Mouse (Mus musculus) c-Kit-positive CD71-positive TER-119-positive erythroid progenitor cells, embryonic 14.5 days (primary cell): Measurements from ENCODE around the gene Cpeb3.
A peak's percentile ranks its signal among the peaks of the same experiment; 100 is the strongest.
"Not testable (repeated sequence)": the region's sequence is repeated elsewhere in the genome, so short reads cannot be mapped to it uniquely, and the experiment has no call there.

Experiments
- DNase-seq: peaks from one replicate; pipeline ENCODE4 v3.0.0-alpha.2; 2013; ENCODE audit warnings: low spot score

Cpeb3 gene

DNA sequence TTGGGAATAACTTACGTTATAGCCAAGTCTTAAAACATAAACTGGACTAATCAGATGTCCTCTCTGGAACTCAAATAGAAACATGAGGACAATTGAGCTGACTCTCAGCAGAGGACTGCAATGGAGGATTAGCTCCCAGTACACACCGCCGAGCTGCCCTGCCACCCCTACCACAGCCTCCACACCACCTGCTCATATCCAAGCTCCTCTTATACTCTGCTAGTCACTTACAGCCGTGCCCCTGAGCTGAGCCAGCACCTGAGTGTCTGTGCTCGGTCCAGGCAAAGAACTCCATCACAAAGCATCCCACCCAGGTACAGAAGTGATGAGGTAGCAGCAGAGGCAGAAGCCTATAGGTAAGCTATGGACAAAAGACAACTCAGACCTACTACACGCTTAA is 129.2 kb downstream of the Cpeb3 start:
- no peak for DNase-seq

DNA sequence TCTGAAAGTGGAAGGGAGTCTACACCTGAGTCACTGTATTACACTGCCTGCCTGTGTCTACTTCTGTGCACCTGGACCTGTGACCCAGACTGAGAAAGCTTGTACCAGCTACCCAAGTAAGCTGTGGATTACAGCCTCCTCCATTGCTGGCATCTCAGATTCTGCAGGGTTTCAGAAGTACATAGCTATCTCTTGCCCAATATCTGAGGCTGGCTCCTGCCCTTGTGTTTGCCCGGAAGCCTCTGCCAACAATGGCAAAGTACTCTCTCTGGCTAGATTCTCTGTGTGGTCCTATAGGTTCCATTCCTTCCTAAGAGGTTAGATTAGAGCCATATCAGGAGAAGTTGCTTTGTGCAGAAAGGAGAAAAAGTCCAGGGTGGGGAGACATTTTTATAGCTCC is 129.8 kb downstream of the Cpeb3 start:
- no peak for DNase-seq

DNA sequence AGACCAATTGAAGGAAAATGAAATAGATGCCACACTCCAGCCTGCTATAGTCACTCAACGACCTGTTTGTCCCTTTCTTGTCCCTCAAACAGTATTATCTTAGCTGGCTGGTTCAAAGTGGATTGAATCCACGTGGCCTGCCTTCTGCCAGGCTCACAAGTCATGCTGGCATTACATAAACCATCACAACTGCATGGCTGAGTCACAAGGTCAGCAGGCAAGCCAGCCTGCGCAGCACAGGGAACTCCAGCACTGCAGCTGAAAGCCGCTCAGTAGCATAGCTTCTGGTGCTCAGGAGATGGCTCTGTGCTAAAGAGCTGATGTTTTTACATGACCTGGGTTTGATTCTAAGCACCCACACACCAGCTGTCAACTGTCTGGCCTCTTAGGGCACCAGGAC is 130.3 kb downstream of the Cpeb3 start:
- DNase-seq = no peak

DNA sequence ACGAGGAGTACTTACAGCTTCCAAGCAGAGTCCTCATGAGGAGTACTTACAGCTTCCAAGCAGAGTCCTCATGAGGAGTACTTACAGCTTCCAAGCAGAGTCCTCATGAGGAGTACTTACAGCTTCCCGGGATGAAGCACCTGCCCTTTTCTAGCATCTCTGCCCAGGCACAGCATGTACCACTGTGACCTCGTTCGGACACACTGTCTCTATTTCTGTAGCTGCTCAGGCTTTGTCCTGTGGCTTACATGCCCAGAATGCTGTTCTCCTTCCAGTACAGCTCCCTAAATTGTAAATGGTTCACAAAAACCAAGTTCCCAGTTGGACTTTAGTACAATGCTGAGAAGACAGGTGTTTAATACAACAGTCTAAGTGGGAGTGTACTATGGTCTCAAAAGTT is 131.1 kb downstream of the Cpeb3 start:
- not testable (repeated sequence) for DNase-seq

DNA sequence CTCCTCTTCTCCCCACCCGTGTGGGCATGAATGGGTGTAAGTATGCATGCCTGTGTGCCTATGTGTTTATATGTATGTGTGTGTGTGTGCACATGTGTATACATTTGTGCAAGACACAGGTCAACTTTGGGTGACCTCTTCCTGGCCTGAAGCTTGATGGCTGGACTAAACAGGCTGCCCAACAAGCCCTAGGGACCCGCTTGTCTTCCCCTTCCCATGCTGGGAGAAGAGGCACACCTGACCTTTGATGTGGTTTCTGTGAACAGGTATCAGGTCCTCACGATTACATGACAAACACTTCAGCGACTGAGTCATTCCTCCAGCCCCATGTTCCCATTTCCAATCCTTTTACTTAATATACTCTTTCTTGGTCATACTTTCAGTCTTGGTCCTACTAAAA is 131.8 kb downstream of the Cpeb3 start:
- no peak for DNase-seq

DNA sequence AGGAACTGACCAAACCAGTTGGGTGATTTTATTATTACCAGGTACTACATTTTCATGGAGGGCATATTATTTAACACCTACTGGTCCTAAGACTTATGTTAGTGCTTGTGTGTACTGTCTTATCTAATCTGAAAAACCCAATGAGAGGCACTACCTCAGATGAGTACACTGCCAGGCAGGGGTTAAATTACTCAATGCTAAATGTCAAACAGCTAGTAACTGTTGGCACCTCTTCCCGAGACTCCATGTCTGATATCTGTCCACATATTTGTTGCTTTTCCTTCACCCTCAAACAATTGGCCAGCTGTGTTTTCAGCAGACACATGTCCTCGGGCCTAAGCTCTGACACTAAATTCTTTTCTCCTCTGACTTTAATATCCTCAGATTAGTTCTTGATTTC is 132.3 kb downstream of the Cpeb3 start:
- DNase-seq = no peak

DNA sequence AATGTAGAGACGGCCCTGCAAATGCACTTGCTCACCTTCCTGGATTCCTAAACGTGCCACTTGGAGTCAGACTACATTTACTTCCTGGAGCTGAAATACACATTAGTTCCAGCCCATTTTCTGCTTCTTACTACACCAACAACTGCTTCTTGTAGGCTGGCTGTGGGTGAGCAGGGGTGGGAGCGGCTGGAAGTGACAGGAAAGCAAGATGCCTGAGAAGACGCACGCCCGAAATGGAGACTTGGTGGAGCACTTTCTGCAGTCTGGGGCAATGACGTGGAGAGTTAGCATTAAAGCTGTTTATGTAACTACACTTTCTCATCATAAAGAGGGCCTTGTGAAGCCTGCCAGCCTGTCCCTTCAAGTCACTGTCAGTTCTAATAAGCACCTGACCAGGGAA is 132.7 kb downstream of the Cpeb3 start:
- DNase-seq = no peak

DNA sequence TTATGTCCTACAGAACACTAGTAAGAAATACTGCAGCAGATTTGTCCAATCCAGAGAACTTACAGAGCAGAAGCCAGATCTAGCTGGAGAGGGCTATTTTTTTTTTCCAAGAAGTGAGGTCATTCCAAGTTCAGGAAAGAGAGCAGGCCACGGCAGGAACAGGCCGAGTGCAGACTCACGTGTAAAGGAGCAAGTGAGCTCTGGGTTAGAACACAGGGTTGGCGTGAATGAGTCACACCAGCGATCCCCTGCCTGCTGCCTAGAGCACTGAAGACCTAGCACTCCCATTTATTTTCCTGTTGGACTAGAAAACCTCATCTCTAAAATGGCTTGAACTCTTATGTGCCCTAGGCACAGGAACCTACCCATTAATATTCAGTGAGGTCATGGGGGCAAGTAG is 133.7 kb downstream of the Cpeb3 start:
- DNase-seq = no peak

DNA sequence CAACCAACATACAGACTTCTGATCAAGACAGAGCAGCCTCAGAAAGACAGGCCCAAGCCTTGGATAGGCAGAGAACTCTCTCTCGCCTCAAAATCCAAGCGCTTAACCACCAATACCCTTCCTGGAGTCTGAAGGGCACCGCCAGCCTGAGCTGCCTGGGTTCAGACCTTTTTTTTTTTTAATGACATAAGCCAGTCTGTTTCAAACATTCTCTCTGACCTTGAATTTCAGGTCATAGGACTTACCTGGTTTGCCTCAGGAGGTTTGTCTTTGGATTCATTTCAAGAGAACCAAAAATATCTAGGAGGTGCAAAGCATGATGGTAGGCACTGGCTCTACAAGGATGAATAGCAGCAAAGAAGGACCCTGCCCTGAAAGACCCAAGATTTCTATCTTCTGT is 134.1 kb downstream of the Cpeb3 start:
- DNase-seq = no peak

DNA sequence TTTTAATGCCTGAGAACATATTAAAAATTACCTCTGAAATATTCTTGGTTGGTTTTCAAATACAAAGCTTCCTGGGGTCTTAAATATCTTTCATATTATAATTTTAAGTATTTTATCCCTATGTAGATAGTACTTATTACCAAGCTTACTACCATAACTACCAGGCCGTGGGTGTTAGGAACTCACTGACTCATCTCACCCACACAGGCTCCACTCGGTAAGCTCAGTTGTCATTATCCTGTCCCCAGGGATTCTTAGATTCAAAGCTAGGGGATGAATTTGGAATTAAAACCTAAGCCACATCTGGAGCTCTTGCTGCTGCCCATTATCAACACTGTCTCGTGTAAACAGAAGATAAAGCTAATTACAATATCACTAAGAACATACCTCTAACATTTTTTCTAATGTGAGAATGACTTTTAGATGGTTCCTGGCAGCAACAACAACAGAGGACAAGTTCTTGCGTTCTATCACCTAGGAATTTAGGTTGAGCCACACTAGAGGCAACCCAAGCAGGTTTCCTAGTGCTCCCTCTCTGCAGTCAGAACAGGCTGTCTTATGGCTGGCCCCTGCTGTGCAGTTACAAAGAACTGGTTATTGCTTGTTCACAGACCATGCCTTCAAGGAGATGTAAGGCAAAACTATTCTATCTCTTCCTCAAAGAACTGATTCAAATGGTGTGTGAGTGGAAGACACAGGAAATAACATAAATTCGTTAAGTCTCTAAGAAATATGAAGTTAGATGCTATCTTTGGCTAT is 135.4 kb downstream of the Cpeb3 start:
- no peak for DNase-seq

DNA sequence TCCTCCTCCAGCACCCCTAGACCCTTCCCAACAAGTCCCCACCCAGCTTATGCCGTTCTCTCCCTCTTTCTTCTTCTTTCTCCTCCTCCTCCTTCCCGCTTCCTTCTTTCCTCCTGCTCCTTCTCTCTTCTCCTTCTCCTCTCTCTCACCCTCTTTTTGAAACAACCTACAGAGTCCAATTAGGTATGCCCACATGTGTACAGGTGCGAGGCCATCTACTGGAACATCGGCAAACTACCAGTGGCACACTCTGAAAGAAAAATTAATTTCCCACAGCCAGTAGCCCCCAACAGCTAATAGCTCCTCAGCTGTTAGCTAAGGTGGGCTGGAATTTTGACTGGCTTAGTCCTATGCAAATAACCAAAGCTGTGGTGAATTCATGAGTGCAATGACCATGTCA is 139.2 kb downstream of the Cpeb3 start:
- DNase-seq = no peak

DNA sequence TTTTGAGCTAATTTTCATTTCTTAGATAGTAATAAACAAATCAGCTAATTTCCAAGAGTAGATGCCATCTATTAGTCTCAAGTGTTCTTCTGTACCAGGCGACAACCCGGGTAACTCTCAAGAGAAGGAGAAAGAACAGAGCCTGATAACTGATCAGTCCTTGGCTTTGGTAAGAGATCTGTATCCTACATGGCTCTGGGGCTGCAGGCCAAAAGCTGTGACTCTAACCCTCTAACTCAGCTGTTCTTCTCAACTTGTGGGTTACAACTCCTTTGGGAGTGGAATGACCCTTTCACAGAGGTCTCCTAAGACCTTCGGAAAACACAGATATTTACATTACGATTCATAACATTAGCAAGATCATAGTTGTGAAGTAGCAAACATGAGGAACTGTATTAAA is 148.3 kb downstream of the Cpeb3 start:
- DNase-seq = no peak

DNA sequence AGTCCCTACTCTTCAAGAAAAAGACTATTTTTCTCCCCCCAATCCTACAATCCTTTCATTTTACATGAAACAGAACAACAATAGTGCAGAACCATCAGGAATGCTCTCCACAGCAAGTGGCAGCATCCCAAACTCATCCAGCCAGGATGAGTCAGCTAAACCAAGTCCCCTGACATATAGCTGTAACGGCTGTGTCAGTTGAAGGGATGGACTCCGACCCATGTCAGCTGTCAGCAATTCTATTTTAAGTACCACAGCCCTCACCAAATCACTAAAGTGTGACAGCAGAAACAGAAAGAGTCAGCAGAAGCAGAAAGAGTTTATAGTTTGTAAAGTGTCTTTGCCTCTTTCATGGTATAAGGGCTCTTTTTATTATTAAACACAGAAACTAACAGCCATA is 148.8 kb downstream of the Cpeb3 start:
- no peak for DNase-seq

DNA sequence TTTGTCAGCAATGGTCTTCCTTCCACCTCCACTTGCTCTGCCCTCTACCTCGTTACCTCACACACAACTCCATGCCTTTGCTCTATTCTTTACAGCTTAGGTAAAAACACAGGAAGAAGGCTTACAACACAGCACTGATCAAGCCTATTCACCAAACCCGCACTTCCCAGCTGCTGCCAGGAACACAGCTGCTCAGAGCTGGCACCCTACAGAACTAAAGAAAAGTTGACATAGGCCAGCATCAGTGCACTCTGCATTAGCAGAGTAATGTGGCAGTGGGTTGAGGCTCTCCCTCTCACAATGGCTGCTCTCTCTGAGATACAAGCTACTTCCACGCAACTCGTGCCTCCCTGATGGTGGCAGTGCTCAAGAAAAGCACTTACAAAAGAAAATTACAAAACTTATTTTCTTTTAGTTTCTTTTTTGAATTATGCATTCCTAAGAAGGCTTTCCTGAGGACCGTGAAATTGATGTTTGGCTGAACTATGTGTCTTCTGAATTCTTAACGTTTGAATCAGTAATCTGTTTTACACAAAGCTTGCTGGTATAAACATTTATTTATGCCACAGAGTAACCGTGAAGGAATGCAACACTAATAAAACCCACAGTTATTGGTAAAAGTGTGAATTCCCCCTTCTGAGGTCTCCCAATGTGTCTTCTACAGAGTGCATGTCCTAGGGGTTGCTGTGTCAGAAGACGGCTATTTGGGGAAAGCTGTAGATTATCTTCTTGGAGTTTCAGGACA is 151.1 kb downstream of the Cpeb3 start:
- no peak for DNase-seq

DNA sequence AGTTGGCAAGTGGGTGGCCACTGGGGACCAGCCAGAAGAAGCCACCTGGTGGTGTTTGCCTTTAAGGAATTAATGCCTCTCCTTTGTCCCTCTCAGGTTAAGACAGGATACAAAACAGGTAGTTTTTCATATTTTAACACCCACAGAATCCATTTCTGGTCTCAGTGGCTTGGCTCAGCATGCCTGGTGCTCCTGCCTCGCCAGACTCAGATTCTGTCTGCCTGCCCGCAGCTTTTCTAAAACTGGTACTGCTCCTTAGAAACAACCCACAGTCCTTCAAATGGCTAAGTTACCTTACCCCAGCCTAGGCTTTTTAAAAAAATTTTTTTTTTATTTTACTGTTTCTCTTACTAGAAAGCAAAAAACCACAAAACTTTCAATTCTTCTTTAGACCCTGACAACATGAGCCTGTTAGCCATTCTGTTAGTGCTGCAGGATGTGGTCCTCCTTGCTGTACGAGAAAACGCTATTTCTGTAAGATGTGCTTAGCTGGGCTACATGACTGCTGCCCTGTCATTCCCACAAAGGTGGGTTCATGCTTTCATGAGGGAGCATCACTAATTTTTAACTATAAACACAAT is 152.3 kb downstream of the Cpeb3 start:
- no peak for DNase-seq

DNA sequence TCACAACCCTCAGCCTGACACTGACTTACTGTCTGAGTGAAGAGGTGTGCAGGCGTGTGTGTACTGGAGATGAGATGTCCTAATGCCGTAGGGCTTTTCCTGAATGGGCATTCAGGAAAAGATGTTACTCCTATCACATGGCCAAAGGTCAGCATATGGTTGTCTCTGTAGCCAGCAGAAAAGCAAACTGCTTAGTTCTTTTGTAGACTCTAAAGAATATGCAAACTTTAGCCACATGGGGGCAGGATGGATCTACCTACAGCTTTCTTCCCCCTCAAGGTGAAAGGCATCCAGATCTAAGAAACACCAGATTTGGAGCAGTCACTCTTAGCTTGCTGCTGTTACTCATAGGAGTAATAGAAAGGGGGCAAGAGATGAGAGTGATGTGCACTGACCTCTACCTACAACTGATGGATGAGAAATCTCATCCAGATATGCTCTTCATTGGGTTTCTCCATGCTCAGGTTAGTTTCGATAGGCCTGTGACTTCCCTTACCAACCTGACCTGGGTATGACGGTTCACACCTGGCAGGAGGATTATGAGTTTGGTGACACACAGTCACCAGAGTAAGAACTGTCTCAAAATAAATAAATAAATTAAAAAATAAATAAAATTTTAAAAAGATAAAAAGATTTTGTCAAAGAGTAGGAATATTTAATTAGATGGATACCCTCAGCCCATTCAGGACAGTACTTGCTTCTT is 157.6 kb downstream of the Cpeb3 start:
- DNase-seq = peak; percentile 64

DNA sequence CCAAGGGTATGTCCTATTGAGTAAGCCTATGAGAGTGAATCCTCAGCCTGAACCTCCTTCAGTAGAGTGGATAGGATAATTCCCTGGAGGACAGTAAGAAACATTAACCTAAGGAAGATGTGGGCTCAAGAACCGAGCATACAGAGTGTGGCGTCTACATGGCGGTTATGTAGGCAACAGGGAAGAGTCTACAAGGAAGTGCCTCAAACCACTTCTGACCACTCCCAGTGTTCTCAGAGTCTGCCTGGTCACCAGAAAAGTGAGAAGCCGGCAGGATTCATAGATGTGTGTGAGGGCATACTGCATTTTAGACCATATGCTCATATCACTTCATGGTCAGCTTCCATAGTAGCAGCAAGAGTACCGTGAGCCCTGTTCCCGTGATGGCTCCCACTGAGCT is 159.9 kb downstream of the Cpeb3 start:
- no peak for DNase-seq

DNA sequence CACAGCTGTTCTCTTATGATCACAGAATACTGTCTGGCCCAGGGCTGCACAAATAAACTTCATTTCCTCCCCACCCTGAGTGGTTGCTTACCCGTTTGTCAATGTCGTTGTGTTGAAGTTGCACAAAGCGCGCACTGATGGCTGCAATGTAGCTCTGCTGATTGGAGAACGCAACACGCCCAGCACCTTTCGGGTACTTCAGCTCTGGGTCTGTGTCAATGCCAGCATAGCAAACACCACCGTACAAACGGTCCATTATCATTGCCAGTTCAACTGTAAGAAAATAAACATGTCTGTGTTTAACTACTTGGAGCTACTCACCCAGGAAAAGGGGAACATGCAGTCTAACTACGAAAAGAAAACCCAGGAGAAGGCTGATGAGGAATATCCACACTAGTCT is 164.0 kb downstream of the Cpeb3 start:
- DNase-seq = no peak

DNA sequence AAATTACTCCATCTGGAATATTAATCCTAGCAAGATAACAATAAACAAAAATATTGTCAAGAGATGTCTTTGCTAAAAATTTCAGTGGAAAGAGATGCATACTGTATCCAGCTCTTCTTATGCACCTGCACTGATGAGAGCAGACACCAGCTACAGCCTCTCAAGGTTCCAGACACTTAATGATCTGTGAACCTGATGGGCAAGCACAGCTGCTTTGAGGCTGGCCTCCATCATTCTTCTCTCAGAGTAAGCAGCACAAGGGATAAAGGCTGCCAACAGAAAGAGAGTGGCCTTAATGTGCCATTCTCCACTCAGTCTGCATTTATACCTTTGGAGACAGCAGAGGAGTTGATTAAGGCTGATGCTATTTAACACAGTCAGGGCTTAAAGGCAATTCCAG is 167.5 kb downstream of the Cpeb3 start:
- DNase-seq = no peak

DNA sequence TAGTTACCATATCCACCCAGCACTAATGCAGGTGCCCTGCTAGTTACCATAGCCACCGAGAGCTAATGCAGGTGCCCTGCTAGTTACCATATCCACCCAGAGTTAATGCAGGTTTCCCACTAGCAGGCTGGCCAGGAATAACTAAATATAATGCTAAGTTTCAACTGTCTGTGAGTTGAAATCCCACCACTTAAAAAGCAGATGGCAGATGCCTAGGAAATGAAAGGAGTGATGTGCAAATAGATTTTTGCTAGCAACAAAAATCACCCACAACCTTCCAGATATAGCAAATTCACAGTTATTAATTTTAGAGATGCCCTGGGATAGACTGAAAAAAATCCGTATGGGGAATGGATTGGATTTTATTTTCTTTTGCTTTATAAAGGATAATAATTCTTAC is 176.0 kb downstream of the Cpeb3 start:
- no peak for DNase-seq

DNA sequence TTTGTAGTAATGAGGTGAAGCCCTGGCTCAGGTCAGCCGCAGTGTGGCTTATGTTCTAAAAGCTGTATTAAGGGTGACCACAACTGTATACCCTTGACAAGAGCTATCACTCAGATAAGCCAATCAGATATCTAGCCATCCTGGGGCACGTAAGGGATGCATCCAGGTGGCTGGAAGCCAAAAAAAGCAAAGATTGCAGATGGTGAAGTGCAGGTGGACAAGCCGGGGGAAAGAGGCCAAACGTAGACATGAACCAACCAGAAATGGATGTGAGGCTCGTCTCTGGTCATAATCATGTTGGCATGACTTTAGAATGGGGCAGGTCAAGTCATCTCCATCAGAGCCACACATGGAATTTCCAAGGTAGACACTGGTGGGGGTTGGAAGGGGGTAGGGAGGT is 177.0 kb downstream of the Cpeb3 start:
- DNase-seq = no peak

DNA sequence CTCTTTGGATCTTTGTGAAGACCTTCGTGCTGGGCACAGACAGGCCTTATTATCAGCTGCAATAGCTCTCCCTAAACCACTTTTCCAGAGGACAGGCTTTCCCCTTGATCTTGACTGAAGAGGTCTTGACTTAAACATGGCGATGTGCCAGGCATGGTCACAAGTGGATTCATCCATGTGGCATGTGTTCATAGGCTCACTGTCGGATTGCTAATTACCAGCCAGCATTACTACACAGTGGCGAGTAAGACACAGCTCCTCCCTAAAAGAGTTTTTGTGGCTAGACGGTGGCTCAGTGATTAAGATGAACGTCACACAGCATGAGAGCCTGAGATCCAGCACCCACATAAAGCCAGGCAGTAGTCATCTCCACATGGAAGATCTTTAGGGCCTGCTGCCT is 178.6 kb downstream of the Cpeb3 start:
- no peak for DNase-seq

DNA sequence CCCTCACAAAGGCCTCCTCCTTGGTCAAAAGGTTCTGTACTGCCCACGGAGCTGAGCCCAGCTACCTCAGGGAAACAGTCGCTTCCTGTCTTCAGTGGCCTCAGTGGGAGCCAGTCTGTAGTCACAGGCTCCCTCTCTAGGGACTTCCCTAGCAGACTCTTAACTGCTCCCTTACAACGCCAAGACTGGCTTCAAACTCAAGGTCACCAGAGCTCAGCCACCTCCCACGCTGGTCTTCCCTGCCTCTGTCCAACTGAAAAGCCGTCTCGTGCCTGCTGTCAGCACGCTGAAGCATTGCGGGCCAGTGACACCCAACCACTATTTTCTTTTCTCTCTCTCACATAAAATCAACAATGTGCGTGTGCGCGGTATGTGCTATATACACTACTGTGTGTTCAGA is 182.0 kb downstream of the Cpeb3 start:
- no peak for DNase-seq
